Mouse (Mus musculus) intestine, postnatal 0 days (tissue): Measurements from ENCODE around the gene S100a2. TPM values are rescaled to one million over a fixed set of nuclear protein-coding genes. Genes with fewer than 3 reads are reported as not detected.

Experiments
- ATAC-seq: fragments of 200-750 bp; cut with Nextera tagmentation; 2 replicates; pipeline ENCODE4 v1.8.0; 2017; ENCODE audit warnings: mild to moderate bottlenecking, moderate TSS enrichment, moderate library complexity
- H3K27ac ChIP-seq: fragments of 300-500 bp; sonication (generic); 2 replicates; pipeline ENCODE4 v1.5.1; 2014; ENCODE audit warnings: mild to moderate bottlenecking, low read depth, low read length, moderate library complexity
- H3K27me3 ChIP-seq: fragments of 300-500 bp; sonication (generic); replicated peaks from 2 replicates; pipeline ENCODE4 v1.6.1; 2014; ENCODE audit warnings: low read length, mixed read lengths; ENCODE audit not compliant: control insufficient read depth, insufficient read depth
- H3K36me3 ChIP-seq: fragments of 300-500 bp; sonication (generic); 2 replicates; pipeline ENCODE4 v1.6.1; 2014; ENCODE audit warnings: mild to moderate bottlenecking, moderate library complexity; ENCODE audit not compliant: control insufficient read depth, insufficient read depth
- H3K4me1 ChIP-seq: fragments of 300-500 bp; sonication (generic); replicated peaks from 2 replicates; pipeline ENCODE4 v1.6.1; 2014; ENCODE audit warnings: antibody characterized with exemption, low read length, mixed read lengths; ENCODE audit not compliant: control insufficient read depth, insufficient read depth
- H3K4me2 ChIP-seq: fragments of 300-500 bp; sonication (generic); replicated peaks from 2 replicates; pipeline ENCODE4 v1.6.1; 2014; ENCODE audit warnings: low read depth, mild to moderate bottlenecking, moderate library complexity
- H3K4me3 ChIP-seq: fragments of 300-500 bp; sonication (generic); 2 replicates; pipeline ENCODE4 v1.5.1; 2014; ENCODE audit warnings: low read depth, low read length
- H3K9ac ChIP-seq: fragments of 300-500 bp; sonication (generic); 2 replicates; pipeline ENCODE4 v1.6.1; 2014; ENCODE audit warnings: mild to moderate bottlenecking, low read depth, low read length
- H3K9me3 ChIP-seq: fragments of 300-500 bp; sonication (generic); 2 replicates; pipeline ENCODE4 v1.6.1; 2016; ENCODE audit warnings: mixed run types; ENCODE audit not compliant: control insufficient read depth
- CTCF ChIP-seq: sonication (generic); IDR thresholded peaks from 2 replicates; pipeline ENCODE4 v1.5.1; 2016; ENCODE audit warnings: low read depth, mild to moderate bottlenecking, control low read depth, antibody characterized with exemption, moderate library complexity
- WGBS: fragments of 180-500 bp; shearing (Covaris S2); extraction: QIAGEN DNeasy Blood & Tissue Kit; methylation state at CpG from one replicate; pipeline ENCODE4 v1.1.7; 2014; 5-methylcytosine and 5-hydroxymethylcytosine counted together
- polyA plus RNA-seq: library from polyadenylated mRNA; unstranded; fragments of >200 nt; fragmentation: Nextera tagmentation; extraction: Ambion mirVana; gene quantifications from 2 replicates; pipeline ENCODE4 v1.2.1, GENCODE M21; 2015

The S100a2 gene
- polyA plus RNA-seq, 1 experiment from 2014 or later = not detected

DNA sequence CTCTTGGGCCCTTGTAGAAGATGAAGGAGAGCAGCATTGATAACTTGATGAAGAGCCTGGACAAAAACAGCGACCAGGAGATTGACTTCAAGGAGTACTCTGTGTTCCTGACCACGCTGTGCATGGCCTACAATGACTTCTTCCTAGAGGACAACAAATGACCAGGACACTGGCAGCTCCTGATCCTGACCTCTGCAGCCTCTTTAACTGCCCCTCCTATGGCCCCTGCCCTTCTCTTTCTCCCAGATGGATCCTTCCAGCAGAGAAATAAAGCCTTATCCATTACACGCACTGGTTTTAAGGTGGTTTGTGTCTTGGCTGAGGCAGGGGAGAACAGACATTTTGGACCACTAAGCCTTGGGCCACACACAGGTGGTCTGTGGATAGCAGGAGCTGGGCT lies 21.4 kb downstream of the S100a2 start:
- Histone ChIP-seq H3K27ac (no peak overlapping the region), H3K36me3 (no peaks in the 10 kb centered on the region), H3K9me3 (no peaks in the 10 kb centered on the region), H3K4me1 (peaks cover 4% of the 10 kb centered on the region; the same call in 1 of the 2 replicates), H3K27me3 (no peaks in the 10 kb centered on the region), H3K4me3 (no peak overlapping the region), H3K9ac (no peak overlapping the region), H3K4me2 (no peak overlapping the region)
- no peak for ATAC-seq
- TF ChIP-seq CTCF = no peak
- 91% methylated on average over 3 of the region's 3 CpGs for WGBS

DNA sequence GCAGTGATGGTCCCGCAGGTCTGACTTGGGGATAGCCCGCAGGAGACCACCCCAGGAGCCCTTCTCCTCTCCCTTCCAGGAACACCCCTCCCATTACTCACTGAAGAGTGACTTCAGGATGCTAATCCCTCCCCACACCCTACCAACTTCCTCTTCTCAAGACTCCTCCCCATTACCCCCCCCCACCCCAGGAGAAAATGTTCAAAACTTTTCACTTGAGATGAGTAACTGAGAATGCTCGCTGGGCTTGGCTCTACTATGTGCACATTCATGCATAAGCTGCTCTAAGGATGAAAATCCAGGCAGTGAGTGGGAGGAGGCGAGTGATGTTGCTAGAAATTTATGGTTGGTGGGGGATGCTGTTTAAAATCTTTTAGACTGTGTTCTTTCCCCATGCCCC lies 22.0 kb downstream of the S100a2 start:
- ATAC-seq = no peak
- TF ChIP-seq CTCF = no peak
- Histone ChIP-seq H3K27me3 (no peaks in the 10 kb centered on the region), H3K4me1 (peaks cover 4% of the 10 kb centered on the region; the same call in 1 of the 2 replicates), H3K9me3 (no peaks in the 10 kb centered on the region), H3K9ac (no peak overlapping the region), H3K27ac (no peak overlapping the region), H3K36me3 (no peaks in the 10 kb centered on the region), H3K4me2 (no peak overlapping the region), H3K4me3 (no peak overlapping the region)
- 68% methylated on average over 4 of the region's 4 CpGs for WGBS

DNA sequence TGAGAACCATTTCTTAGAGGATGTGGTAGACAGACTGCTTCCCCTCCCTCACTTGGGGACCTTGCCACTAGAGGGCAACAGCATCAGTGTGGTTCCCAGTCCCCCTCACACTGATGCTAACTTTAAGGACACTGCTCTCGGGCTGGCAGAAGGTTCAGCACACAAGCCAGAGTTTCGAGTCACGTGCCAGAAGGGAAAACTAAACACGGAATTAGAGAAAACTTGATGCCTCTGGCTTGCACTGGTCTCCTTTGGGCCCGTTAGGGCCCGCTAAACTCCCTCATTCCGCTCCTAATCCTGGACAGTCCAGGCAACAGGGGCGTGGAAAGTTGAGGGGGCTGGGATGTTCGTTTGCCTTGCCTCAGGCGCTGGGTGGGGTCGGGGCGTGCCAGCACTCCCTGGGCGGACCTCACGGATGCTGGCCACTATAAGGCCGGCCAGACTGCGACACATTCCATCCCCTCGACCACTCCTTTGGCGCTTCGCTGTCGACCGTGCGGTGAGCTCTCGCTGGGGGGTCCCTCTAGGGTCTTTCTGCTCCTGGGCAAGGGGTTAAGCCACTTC lies 22.8 kb downstream of the S100a2 start, which contains the start of gene S100a6:
S100a6 (plus strand) TSS at position 155 of the 564 bp plus-strand sequence.
- ATAC-seq = peak; percentile 23; the same call in 1 of the 2 replicates
- peak within 1 kb of the TSS; percentile 62 for H3K4me2 ChIP-seq
- no peaks in the 10 kb centered on the region for H3K9me3 ChIP-seq
- H3K4me3 ChIP-seq = peak within 1 kb of the TSS; percentile 38
- H3K36me3 ChIP-seq = no peaks in the 10 kb centered on the region
- peak within 1 kb of the TSS; percentile 34 for H3K9ac ChIP-seq
- TF ChIP-seq CTCF = peak; percentile 82
- 2% methylated on average over 23 of the region's 23 CpGs for WGBS
- H3K27ac ChIP-seq = no peak within 1 kb of the TSS; the same call in none of the 2 replicates
- H3K27me3 ChIP-seq = no peaks in the 10 kb centered on the region
- peaks cover 4% of the 10 kb centered on the region; the same call in 1 of the 2 replicates for H3K4me1 ChIP-seq

DNA sequence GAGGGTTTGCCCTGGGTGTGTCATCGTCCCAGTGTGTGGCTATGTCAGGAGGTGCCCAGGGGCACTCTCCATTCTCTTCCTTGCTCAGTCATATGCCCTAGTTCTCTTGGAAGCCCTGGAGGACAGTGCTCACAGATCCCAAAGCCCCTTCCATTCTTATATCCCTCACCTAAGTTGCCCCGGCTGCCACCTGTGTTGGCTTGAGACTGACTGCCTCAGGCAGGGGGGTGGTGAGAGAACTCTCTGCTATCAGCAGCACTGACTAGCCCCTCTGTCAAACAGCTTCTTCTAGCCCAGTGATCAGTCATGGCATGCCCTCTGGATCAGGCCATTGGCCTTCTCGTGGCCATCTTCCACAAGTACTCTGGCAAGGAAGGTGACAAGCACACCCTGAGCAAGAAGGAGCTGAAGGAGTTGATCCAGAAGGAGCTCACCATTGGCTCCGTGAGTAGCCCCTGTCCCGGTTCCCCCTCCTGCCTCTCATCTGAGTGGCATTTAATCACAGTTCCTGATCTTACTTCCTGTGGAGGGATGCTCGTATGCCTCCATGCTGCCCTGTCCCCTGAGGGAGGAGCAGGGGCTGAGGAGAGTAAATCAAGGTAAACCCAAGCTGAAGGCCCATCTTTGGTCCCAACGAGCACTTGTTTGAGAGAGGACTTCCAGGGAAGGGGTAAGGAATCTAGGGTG lies 23.6 kb downstream of the S100a2 start:
- Histone ChIP-seq H3K4me1 (peaks cover 4% of the 10 kb centered on the region; the same call in 1 of the 2 replicates), H3K4me2 (peak overlapping the region; percentile 62), H3K9ac (peak overlapping the region; percentile 34; the same call in 1 of the 2 replicates), H3K36me3 (no peaks in the 10 kb centered on the region), H3K27ac (peak overlapping the region; percentile 35), H3K27me3 (no peaks in the 10 kb centered on the region), H3K9me3 (no peaks in the 10 kb centered on the region), H3K4me3 (peak overlapping the region; percentile 38)
- ATAC-seq = no peak
- TF ChIP-seq CTCF = no peak
- WGBS = 62% methylated on average over 7 of the region's 7 CpGs

DNA sequence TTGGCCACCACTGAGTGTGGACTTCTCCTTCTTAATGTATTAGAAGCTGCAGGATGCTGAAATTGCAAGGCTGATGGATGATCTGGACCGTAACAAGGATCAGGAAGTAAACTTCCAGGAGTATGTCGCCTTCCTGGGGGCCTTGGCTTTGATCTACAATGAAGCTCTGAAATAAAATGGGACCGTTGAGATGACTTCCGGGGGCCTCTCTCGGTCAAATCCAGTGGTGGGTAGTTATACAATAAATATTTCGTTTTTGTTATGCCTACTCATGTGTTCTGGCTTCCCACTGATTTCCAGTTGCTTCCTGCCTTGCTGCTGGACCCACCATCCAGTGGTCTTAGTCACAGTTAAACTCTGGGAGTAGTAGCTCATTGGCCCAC lies 24.1 kb downstream of the S100a2 start:
- Histone ChIP-seq H3K9me3 (no peaks in the 10 kb centered on the region), H3K27me3 (no peaks in the 10 kb centered on the region), H3K27ac (peak overlapping the region; percentile 57; the same call in 1 of the 2 replicates), H3K36me3 (no peaks in the 10 kb centered on the region), H3K4me3 (peak overlapping the region; percentile 38; the same call in 1 of the 2 replicates), H3K4me2 (peak overlapping the region; percentile 62), H3K4me1 (peaks cover 4% of the 10 kb centered on the region; the same call in 1 of the 2 replicates), H3K9ac (no peak overlapping the region)
- no peak for TF ChIP-seq CTCF
- ATAC-seq = no peak
- WGBS = 63% methylated on average over 6 of the region's 6 CpGs

DNA sequence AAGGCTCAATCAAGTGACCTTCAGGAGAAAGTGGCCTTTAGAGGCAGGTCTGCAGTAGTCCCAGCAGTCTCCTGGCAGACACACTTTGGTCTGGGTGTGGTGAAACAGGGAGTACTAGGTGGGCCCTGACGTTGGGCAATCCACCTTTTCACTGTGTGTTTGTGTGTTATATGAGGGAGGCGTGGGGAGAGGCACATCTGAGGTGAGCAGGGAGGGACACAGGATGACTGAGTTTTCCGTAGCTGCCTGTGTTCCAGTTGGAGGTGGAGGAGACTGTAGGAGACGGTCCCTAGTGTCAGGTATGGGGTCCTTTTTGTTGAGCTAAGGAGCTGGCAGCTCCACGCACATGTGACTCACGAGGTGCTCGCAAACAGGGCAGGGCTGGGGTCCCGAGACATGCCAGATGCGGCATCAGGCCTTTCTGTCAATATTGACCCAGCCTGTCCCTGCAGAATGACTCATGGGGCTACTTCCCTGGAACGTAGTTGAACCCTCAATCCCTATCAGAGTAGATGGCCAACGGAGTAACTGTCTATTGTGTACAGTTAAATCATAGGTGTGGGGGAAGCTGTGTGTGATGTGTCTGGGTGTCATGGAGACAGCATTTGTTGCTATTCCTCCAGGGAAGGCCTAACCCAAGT lies 24.7 kb downstream of the S100a2 start:
- 38% methylated on average over 11 of the region's 11 CpGs for whole genome bisulfite sequencing
- no peaks in the 10 kb centered on the region for H3K27me3 ChIP-seq
- no peaks in the 10 kb centered on the region for H3K36me3 ChIP-seq
- no peak overlapping the region for H3K4me3 ChIP-seq
- peak overlapping the region; percentile 52 for H3K4me2 ChIP-seq
- no peak overlapping the region for H3K9ac ChIP-seq
- H3K9me3 ChIP-seq = no peaks in the 10 kb centered on the region
- H3K4me1 ChIP-seq = peaks cover 4% of the 10 kb centered on the region; the same call in 1 of the 2 replicates
- H3K27ac ChIP-seq = peak overlapping the region; percentile 57; the same call in 1 of the 2 replicates
- TF ChIP-seq CTCF = no peak
- ATAC-seq = peak; percentile 85
